Mouse (Mus musculus) thymus, adult 2 months (tissue): ENCODE measurements at regions not wholly inside any gene's neighbourhood (a gene's known extent, or its start where the extent isn't known, plus 50 kb on each side); places are given as distances from the start of the nearest gene placed in this dataset.

ENCODE experiments used
- CTCF ChIP-seq: fragments of 200-500 bp; IDR thresholded peaks from 2 replicates; pipeline ENCODE4 v1.5.1; 2012; ENCODE audit warnings: mild to moderate bottlenecking, control low read depth, low read length, moderate library complexity, borderline replicate concordance; ENCODE audit not compliant: control insufficient read depth, poor library complexity, insufficient read depth; ENCODE audit errors: extremely low read depth
- POLR2A ChIP-seq: fragments of 200-500 bp; IDR thresholded peaks from 2 replicates; pipeline ENCODE4 v1.6.1; 2012; ENCODE audit warnings: mild to moderate bottlenecking, low read length, control low read depth, moderate library complexity; ENCODE audit not compliant: control insufficient read depth, poor library complexity, insufficient read depth; ENCODE audit errors: extremely low read depth

DNA sequence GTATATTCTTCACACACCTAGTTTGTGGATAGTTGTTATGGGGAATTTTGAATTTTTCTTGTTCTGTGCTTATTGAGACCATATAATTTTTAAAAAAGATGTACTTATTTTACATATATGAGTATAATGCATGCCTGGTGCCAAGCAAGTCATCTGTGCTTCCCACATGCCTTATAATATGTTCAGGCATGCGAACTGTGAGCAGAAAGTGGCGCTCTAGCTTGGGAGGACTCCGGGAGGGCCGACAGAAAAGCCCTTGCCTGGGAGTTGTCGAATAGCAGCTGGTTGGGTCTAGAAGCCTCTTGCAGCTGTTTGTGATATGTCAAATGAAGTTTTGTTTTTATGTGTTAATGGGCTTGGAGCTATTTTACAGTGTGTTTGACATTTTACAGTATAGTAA, 323.8 kb downstream of the Slc4a3 start:
- no peak for TF ChIP-seq CTCF
- no peak for TF ChIP-seq POLR2A
